Mouse (Mus musculus) liver, embryonic 11.5 days (tissue): ENCODE measurements at regions not wholly inside any gene's neighbourhood (a gene's known extent, or its start where the extent isn't known, plus 50 kb on each side); places are given as distances from the start of the nearest gene placed in this dataset.

ENCODE experiments used
- ATAC-seq: fragments of 200-750 bp; cut with Nextera tagmentation; replicated peaks from 2 replicates; pipeline ENCODE4 v1.8.0; 2017; ENCODE audit warnings: moderate number of reproducible peaks, mild to moderate bottlenecking, moderate TSS enrichment, moderate library complexity; ENCODE audit not compliant: low FRiP score
- DNase-seq: peaks from one replicate; pipeline ENCODE4 v3.0.0-alpha.2; 2017; ENCODE audit warnings: low spot score
- H3K27ac ChIP-seq: fragments of 300-500 bp; sonication (generic); 2 replicates; pipeline ENCODE4 v1.5.1; 2014; ENCODE audit warnings: mild to moderate bottlenecking, low read depth, low read length, control low read depth
- H3K27me3 ChIP-seq: fragments of 300-500 bp; sonication (generic); replicated peaks from 2 replicates; pipeline ENCODE4 v1.6.1; 2014; ENCODE audit warnings: low read length, mixed read lengths; ENCODE audit not compliant: control insufficient read depth, insufficient read depth
- H3K36me3 ChIP-seq: fragments of 300-500 bp; sonication (generic); 2 replicates; pipeline ENCODE4 v1.6.1; 2014; ENCODE audit warnings: mild to moderate bottlenecking, low read length, moderate library complexity, mixed read lengths; ENCODE audit not compliant: control insufficient read depth, insufficient read depth
- H3K4me1 ChIP-seq: fragments of 300-500 bp; sonication (generic); replicated peaks from 2 replicates; pipeline ENCODE4 v1.6.1; 2014; ENCODE audit warnings: low read length, mixed read lengths; ENCODE audit not compliant: control insufficient read depth, insufficient read depth
- H3K4me2 ChIP-seq: fragments of 300-500 bp; sonication (generic); 2 replicates; pipeline ENCODE4 v1.6.1; 2014; ENCODE audit warnings: mild to moderate bottlenecking, control low read depth, moderate library complexity
- H3K4me3 ChIP-seq: fragments of 300-500 bp; sonication (generic); 2 replicates; pipeline ENCODE4 v1.5.1; 2014; ENCODE audit warnings: low read depth, low read length, control low read depth
- H3K9ac ChIP-seq: fragments of 300-500 bp; sonication (generic); 2 replicates; pipeline ENCODE4 v1.6.1; 2014; ENCODE audit warnings: low read depth, low read length, control low read depth
- H3K9me3 ChIP-seq: fragments of 300-500 bp; sonication (generic); 2 replicates; pipeline ENCODE4 v1.6.1; 2016; ENCODE audit warnings: low read length, inconsistent platforms, mixed read lengths; ENCODE audit not compliant: control insufficient read depth
- WGBS: fragments of 180-500 bp; shearing (Covaris S2); extraction: QIAGEN DNeasy Blood & Tissue Kit; methylation state at CpG from one replicate; pipeline ENCODE4 v1.1.7; 2014; 5-methylcytosine and 5-hydroxymethylcytosine counted together

DNA sequence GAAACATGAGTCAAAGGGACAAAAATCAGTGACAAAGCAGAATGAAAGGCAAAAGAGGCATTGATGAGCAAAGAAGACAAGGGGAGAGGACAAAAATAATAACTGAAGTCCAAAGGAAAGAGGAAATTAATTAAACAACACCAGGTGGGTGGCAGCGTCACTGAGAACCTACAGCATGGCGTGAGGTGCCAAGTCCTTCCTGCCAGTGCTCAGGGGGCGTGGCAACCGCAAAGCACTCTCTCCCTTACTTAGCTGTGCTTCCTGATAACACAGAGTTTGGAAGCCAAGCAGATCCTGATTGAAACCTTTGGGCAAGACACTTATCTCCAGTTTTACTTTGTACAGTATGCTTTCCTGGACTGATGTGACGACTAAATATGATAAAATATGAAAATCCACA is 199.9 kb upstream of the Gm6657 start:
- no peak overlapping the region for H3K27ac ChIP-seq
- DNase-seq (no peak), ATAC-seq (no peak)
- no peak overlapping the region for H3K9ac ChIP-seq
- H3K36me3 ChIP-seq = no peaks in the 10 kb centered on the region
- no peak overlapping the region for H3K4me2 ChIP-seq
- H3K4me1 ChIP-seq = no peaks in the 10 kb centered on the region
- WGBS = 65% methylated on average over 5 of the region's 5 CpGs
- H3K27me3 ChIP-seq = no peaks in the 10 kb centered on the region
- no peak overlapping the region for H3K4me3 ChIP-seq
- H3K9me3 ChIP-seq = no peaks in the 10 kb centered on the region

DNA sequence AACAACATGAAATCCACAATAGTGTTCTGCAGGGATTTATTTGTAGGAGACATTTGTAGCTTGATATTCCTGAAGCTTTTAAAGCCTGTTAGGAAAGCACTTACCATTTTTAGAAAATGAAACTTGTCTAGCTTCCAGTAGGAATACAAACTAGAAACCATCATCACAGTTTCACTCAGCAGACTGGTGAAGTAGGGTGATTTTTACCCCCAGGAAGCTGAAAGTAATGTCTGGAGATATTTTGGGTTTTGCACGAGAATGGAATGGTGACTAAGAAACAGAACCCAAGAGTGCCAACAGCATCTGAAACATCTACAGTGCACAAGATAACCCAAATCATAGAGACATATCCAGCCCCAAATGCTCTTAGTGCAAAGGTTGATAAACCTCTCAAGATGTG is 196.1 kb upstream of the Gm6657 start:
- 68% methylated on average over 1 of the region's 1 CpGs for WGBS
- Histone ChIP-seq H3K9ac (no peak overlapping the region), H3K4me1 (no peaks in the 10 kb centered on the region), H3K27me3 (no peaks in the 10 kb centered on the region), H3K9me3 (no peaks in the 10 kb centered on the region), H3K4me3 (no peak overlapping the region), H3K27ac (no peak overlapping the region), H3K36me3 (no peaks in the 10 kb centered on the region), H3K4me2 (no peak overlapping the region)
- DNase-seq = no peak
- ATAC-seq = no peak

DNA sequence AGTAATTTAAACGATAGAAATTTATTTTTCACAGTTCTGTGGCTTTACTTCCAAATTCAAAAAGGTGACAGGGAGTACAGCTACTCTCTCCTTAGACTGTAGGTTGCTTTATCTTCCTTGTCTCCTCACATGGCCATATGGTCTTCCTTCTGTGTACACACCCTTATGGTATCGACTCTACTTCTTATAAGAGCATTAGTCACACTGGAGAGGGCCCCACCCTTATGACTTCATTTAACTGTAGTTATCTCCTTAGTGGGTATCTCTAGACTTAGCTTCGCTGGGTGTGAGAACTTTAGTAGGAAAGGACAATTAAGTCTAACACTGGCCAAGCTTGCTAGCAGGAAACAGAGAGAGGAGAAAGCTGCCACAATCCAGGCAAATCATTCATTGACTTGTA is 193.6 kb upstream of the Gm6657 start:
- WGBS = 68% methylated on average over 3 of the region's 3 CpGs
- ATAC-seq (no peak), DNase-seq (no peak)

DNA sequence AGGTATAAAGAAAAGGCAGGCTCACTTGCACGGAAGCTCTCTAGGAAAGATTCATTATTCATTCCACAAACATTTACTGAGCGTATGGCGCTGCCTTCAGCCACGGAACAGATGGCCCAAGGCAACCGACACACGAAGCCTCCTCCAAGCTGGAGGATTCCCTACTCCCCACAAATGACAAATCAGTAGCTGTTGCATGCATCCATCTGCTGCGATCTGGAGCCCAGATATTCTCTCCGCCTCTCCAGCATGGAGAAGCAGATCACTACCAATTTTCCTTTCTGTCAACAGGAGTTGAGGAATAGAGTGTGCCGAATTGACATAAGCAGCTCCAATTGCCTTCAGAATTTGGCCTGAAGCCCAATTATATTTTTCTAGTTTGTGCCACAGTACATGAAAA is 192.2 kb upstream of the Gm6657 start:
- no peaks in the 10 kb centered on the region for H3K4me1 ChIP-seq
- WGBS = 86% methylated on average over 9 of the region's 9 CpGs
- no peak overlapping the region for H3K27ac ChIP-seq
- H3K36me3 ChIP-seq = no peaks in the 10 kb centered on the region
- ATAC-seq (no peak), DNase-seq (no peak)
- H3K4me2 ChIP-seq = no peak overlapping the region
- no peak overlapping the region for H3K9ac ChIP-seq
- H3K27me3 ChIP-seq = no peaks in the 10 kb centered on the region
- H3K4me3 ChIP-seq = no peak overlapping the region
- H3K9me3 ChIP-seq = no peaks in the 10 kb centered on the region

More for the DNA sequence above, 193.6 kb upstream of the Gm6657 start:
- Histone ChIP-seq H3K9ac (no peak overlapping the region), H3K27ac (no peak overlapping the region), H3K36me3 (no peaks in the 10 kb centered on the region), H3K4me1 (no peaks in the 10 kb centered on the region), H3K4me2 (no peak overlapping the region), H3K27me3 (no peaks in the 10 kb centered on the region), H3K9me3 (no peaks in the 10 kb centered on the region), H3K4me3 (no peak overlapping the region)

DNA sequence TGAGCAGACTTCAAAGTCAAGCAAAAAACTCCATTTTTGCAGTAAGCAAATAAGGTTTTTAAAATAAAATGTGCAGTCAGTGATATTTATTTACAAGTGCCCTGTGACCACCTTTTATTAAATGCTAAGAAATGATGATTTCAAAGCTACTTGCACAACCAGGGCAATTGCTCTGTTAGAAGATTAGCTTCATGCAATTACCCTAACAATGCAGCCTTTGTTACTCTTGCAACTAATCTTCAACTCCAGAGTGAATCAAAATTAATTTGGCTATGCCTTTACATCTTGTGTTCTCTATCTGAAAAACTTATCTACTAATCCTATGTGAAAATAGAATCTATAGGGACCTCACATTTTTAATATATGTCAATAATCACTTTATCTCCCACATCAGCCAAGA is 160.3 kb upstream of the Gm6657 start:
- no peak overlapping the region for H3K4me2 ChIP-seq
- DNase-seq (no peak), ATAC-seq (no peak)
- H3K36me3 ChIP-seq = no peaks in the 10 kb centered on the region
- no peaks in the 10 kb centered on the region for H3K4me1 ChIP-seq
- no peaks in the 10 kb centered on the region for H3K27me3 ChIP-seq
- H3K9me3 ChIP-seq = no peaks in the 10 kb centered on the region
- no peak overlapping the region for H3K27ac ChIP-seq
- H3K9ac ChIP-seq = no peak overlapping the region
- no peak overlapping the region for H3K4me3 ChIP-seq

DNA sequence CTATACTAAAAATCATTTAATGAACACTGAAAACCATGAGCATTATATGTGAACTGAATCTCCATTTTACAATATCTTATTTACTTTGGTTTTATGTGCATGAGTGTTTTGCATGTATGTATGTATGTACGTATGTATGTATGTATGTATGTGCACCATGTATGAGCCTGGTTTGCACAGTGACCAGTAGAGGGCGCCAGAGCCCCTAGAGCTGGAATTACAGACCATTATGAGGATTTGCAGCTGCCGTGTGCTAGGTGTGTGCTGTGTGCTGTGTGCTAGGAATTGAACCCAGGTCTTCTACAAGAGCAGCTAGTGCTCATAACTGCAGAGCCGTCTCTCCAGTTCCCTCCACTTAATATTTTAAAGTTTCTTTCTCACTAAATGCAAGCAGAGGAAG is 147.5 kb upstream of the Gm6657 start:
- no peak overlapping the region for H3K4me3 ChIP-seq
- no peaks in the 10 kb centered on the region for H3K27me3 ChIP-seq
- no peak overlapping the region for H3K4me2 ChIP-seq
- ATAC-seq (no peak), DNase-seq (no peak)
- no peak overlapping the region for H3K9ac ChIP-seq
- H3K4me1 ChIP-seq = no peaks in the 10 kb centered on the region
- no peaks in the 10 kb centered on the region for H3K36me3 ChIP-seq
- no peak overlapping the region for H3K27ac ChIP-seq
- 78% methylated on average over 4 of the region's 4 CpGs for WGBS
- H3K9me3 ChIP-seq = no peaks in the 10 kb centered on the region; the same call in 1 of the 2 replicates

DNA sequence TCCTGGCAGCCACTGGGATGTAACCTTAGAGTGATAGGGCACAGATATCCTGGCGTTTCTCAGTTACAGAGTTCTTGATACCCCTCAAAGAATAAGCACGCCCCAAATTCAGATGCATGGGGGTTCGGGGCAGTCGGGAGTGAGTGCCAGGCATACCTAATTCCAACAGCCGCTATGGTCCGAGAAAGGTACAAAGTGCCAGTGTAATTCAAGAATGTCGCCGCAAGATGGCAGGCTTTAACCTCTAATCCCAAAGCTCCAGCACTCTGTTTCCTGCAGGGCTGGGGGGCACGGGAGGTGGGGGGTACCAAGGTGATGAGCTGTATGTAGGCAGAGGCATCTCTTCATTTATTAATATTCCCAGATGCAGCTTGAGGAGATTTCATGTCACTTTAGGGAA is 138.1 kb upstream of the Gm6657 start:
- no peaks in the 10 kb centered on the region for H3K4me1 ChIP-seq
- peak overlapping the region; percentile 22; the same call in 1 of the 2 replicates for H3K4me2 ChIP-seq
- WGBS = 4% methylated on average over 9 of the region's 9 CpGs
- ATAC-seq (no peak), DNase-seq (peak; percentile 53)
- H3K27me3 ChIP-seq = no peaks in the 10 kb centered on the region
- no peak overlapping the region for H3K27ac ChIP-seq
- H3K4me3 ChIP-seq = no peak overlapping the region
- H3K9ac ChIP-seq = no peak overlapping the region
- no peaks in the 10 kb centered on the region for H3K9me3 ChIP-seq
- no peaks in the 10 kb centered on the region for H3K36me3 ChIP-seq

DNA sequence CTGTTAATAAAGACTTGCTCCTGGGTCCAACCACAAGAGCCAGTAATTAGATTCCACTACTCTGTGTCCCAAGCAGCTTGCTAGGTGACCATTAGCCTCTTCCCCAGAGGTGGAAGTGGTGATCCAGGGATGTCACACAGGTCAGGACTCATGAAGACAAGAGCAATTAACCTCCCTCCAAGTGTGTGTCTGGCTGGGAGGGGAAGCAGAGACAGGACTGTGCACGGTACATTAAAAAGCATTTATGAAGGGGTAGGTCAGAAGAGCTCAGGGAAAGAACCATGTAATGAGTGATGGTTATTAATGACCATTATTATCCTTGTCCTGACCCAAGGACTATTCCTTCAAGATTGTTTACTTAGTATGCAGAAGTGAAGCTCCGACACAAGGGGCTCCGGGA is 136.9 kb upstream of the Gm6657 start:
- Histone ChIP-seq H3K27me3 (no peaks in the 10 kb centered on the region), H3K27ac (no peak overlapping the region), H3K4me1 (no peaks in the 10 kb centered on the region), H3K4me3 (no peak overlapping the region), H3K9me3 (no peaks in the 10 kb centered on the region), H3K4me2 (no peak overlapping the region), H3K9ac (no peak overlapping the region), H3K36me3 (no peaks in the 10 kb centered on the region)
- DNase-seq = no peak
- no peak for ATAC-seq
- WGBS = 72% methylated on average over 3 of the region's 3 CpGs

DNA sequence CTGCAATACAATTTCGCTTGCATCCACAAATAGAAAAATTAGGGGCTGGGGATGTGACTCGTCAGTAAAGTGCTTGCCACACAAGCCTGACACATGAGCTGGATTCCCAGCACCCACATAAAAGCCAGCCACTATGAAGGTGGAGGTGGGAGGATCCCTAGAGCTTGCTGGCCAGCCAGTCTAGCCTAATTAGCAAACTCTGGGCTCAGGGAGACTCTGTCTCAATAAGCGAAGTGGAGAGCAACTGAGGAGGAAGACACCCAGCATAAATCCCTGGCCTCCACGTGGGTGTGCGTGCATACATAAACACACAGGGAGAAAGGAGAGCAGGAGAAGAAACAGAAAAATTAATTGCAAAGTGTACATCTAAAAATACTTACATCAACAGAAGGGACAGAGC is 134.1 kb upstream of the Gm6657 start:
- no peaks in the 10 kb centered on the region for H3K9me3 ChIP-seq
- H3K4me2 ChIP-seq = no peak overlapping the region
- H3K36me3 ChIP-seq = no peaks in the 10 kb centered on the region
- H3K27me3 ChIP-seq = no peaks in the 10 kb centered on the region
- H3K4me1 ChIP-seq = no peaks in the 10 kb centered on the region
- no peak overlapping the region for H3K4me3 ChIP-seq
- 67% methylated on average over 5 of the region's 5 CpGs for WGBS
- ATAC-seq (no peak), DNase-seq (no peak)
- H3K9ac ChIP-seq = no peak overlapping the region
- H3K27ac ChIP-seq = no peak overlapping the region
